Mouse (Mus musculus) MEL (cell line): ENCODE results near the gene Gm49601. TPM values are rescaled to one million over a fixed set of nuclear protein-coding genes. Genes with fewer than 3 reads are reported as not detected.

Source experiments
- DNase-seq: peaks from one replicate; pipeline ENCODE4 v3.0.0; 2011; ENCODE audit warnings: low read depth, low spot score
- H3K27ac ChIP-seq: 2 replicates; pipeline ENCODE4 v1.5.1; 2012; ENCODE audit warnings: low read depth, mild to moderate bottlenecking, control low read depth, low read length, moderate library complexity; ENCODE audit not compliant: control insufficient read depth
- H3K27me3 ChIP-seq, 2 experiments: fragments of 150-350 bp in 1 of 2; sonication (generic) in 1 of 2; 2 replicates each; pipeline ENCODE4 v1.6.1; 2012; ENCODE audit warnings: low read length in 2 of 2, mild to moderate bottlenecking in 2 of 2, improper control_type of control experiment in 1 of 2, moderate library complexity in 1 of 2; ENCODE audit not compliant: insufficient read depth in 2 of 2, control insufficient read depth in 1 of 2
- H3K36me3 ChIP-seq, 2 experiments: 2 replicates each; pipeline ENCODE4 v1.6.1; 2012 to 2014; ENCODE audit warnings: low read length in 2 of 2, improper control_type of control experiment in 1 of 2, inconsistent platforms in 1 of 2, mild to moderate bottlenecking in 1 of 2; ENCODE audit not compliant: insufficient read depth in 2 of 2, control insufficient read depth in 1 of 2
- H3K4me1 ChIP-seq, 2 experiments: fragments of 150-350 bp in 1 of 2; sonication (generic) in 1 of 2; 2 replicates each; pipeline ENCODE4 v1.6.1; 2012; ENCODE audit warnings: low read length in 2 of 2, improper control_type of control experiment in 1 of 2, mild to moderate bottlenecking in 1 of 2; ENCODE audit not compliant: insufficient read depth in 2 of 2, control insufficient read depth in 1 of 2
- H3K4me3 ChIP-seq, 2 experiments: fragments of 150-350 bp in 1 of 2; sonication (generic) in 1 of 2; 2 replicates each; pipeline ENCODE4 v1.5.1; 2012; ENCODE audit warnings: low read depth in 2 of 2, low read length in 2 of 2, mild to moderate bottlenecking in 2 of 2, moderate library complexity in 2 of 2, control low read depth in 1 of 2, improper control_type of control experiment in 1 of 2; ENCODE audit not compliant: control insufficient read depth in 1 of 2, insufficient read depth in 1 of 2
- H3K79me2 ChIP-seq: 2 replicates; pipeline ENCODE4 v1.6.1; 2012; ENCODE audit warnings: mild to moderate bottlenecking, low read length, moderate library complexity; ENCODE audit not compliant: control insufficient read depth, poor library complexity, insufficient read depth
- H3K9ac ChIP-seq: 2 replicates; pipeline ENCODE4 v1.6.1; 2012; ENCODE audit warnings: low read depth, mild to moderate bottlenecking, control low read depth, low read length, moderate library complexity; ENCODE audit not compliant: control insufficient read depth, poor library complexity, severe bottlenecking
- H3K9me3 ChIP-seq: fragments of 150-350 bp; sonication (generic); replicated peaks from 2 replicates; pipeline ENCODE4 v1.6.1; 2012; ENCODE audit warnings: mild to moderate bottlenecking, low read length, improper control_type of control experiment, moderate library complexity; ENCODE audit not compliant: insufficient read depth
- BHLHE40 ChIP-seq: IDR thresholded peaks from 2 replicates; pipeline ENCODE4 v1.6.1; 2012; ENCODE audit warnings: low read depth, mild to moderate bottlenecking, inconsistent platforms, low read length, improper control_type of control experiment, borderline replicate concordance
- CTCF ChIP-seq, 3 experiments: IDR thresholded peaks in 2 of 3; conservative IDR thresholded peaks in 1 of 3; 2 replicates each; pipeline ENCODE4 v1.5.1; 2011 to 2012; ENCODE audit warnings: low read length in 3 of 3, low read depth in 2 of 3, mild to moderate bottlenecking in 2 of 3, improper control_type of control experiment in 1 of 3, inconsistent platforms in 1 of 3, mixed read lengths in 1 of 3, moderate library complexity in 1 of 3; ENCODE audit not compliant: control insufficient read depth in 1 of 3, insufficient read depth in 1 of 3, poor library complexity in 1 of 3, severe bottlenecking in 1 of 3
- EP300 ChIP-seq, 2 experiments: IDR thresholded peaks; 2 replicates each; pipeline ENCODE4 v1.6.1; 2011; ENCODE audit warnings: improper control_type of control experiment in 2 of 2, low read length in 2 of 2, low read depth in 1 of 2, mild to moderate bottlenecking in 1 of 2
- GABPA ChIP-seq: IDR thresholded peaks from 2 replicates; pipeline ENCODE4 v1.6.1; 2012; ENCODE audit warnings: low read depth, mild to moderate bottlenecking, inconsistent platforms, low read length, improper control_type of control experiment, moderate library complexity
- KAT2A ChIP-seq: conservative IDR thresholded peaks from 2 replicates; pipeline ENCODE4 v1.6.1; 2012; ENCODE audit warnings: low read depth, low read length, improper control_type of control experiment, inconsistent platforms
- MAZ ChIP-seq: IDR thresholded peaks from 2 replicates; pipeline ENCODE4 v1.6.1; 2012; ENCODE audit warnings: low read depth, mild to moderate bottlenecking, inconsistent platforms, low read length, improper control_type of control experiment
- POLR2A ChIP-seq, 2 experiments: IDR thresholded peaks; 2 replicates each; pipeline ENCODE4 v1.6.1; 2011 to 2012; ENCODE audit warnings: low read length in 2 of 2, mild to moderate bottlenecking in 2 of 2, control low read depth in 1 of 2, improper control_type of control experiment in 1 of 2, low read depth in 1 of 2, moderate library complexity in 1 of 2; ENCODE audit not compliant: control insufficient read depth in 1 of 2, insufficient read depth in 1 of 2, poor library complexity in 1 of 2
- POLR2AphosphoS2 ChIP-seq: IDR thresholded peaks from 2 replicates; pipeline ENCODE4 v1.6.1; 2011; ENCODE audit warnings: low read length, improper control_type of control experiment
- SIN3A ChIP-seq: IDR thresholded peaks from 2 replicates; pipeline ENCODE4 v1.6.1; 2012; ENCODE audit warnings: low read length, improper control_type of control experiment, inconsistent platforms
- SMC3 ChIP-seq: IDR thresholded peaks from 2 replicates; pipeline ENCODE4 v1.6.1; 2011; ENCODE audit warnings: low read depth, low read length, improper control_type of control experiment
- USF2 ChIP-seq, 2 experiments: IDR thresholded peaks; 2 replicates each; pipeline ENCODE4 v1.6.1; 2011 to 2012; ENCODE audit warnings: improper control_type of control experiment in 2 of 2, low read length in 2 of 2, borderline replicate concordance in 1 of 2, inconsistent platforms in 1 of 2, low read depth in 1 of 2, mild to moderate bottlenecking in 1 of 2; ENCODE audit not compliant: insufficient read depth in 1 of 2
- ZKSCAN1 ChIP-seq: IDR thresholded peaks from 2 replicates; pipeline ENCODE4 v1.6.1; 2012; ENCODE audit warnings: low read depth, mild to moderate bottlenecking, inconsistent platforms, low read length, improper control_type of control experiment, moderate library complexity
- polyA plus RNA-seq, 2 experiments: library from polyadenylated mRNA; stranded (reverse) in 1 of 2; unstranded in 1 of 2; fragments of >175 nt in 1 of 2; fragments of >200 nt in 1 of 2; gene quantifications; 2 replicates each; pipeline versions ENCODE4 v1.2.1 to v1.2.4; 2012; ENCODE audit warnings: low replicate concordance in 2 of 2, low read depth in 1 of 2; ENCODE audit not compliant: insufficient read length in 2 of 2, insufficient read depth in 1 of 2, missing spikeins in 1 of 2
- total RNA-seq: library from RNA; depleted of rRNA; stranded (reverse); fragments of 300-350 nt; gene quantifications from 2 replicates; pipeline ENCODE4 v1.2.3, GENCODE M21; 2012

Gm49601 gene
- total and polyA plus RNA-seq, 3 experiments = 1.5 to 4.6 TPM; not detected in 1

- H3K27ac ChIP-seq = no peak overlapping the region
- no peaks in the 10 kb centered on the region for H3K9me3 ChIP-seq
- H3K36me3 ChIP-seq = no peaks in the 10 kb centered on the region
- H3K9ac ChIP-seq = no peak overlapping the region
- DNase-seq = no peak
- no peaks in the 10 kb centered on the region for H3K4me1 ChIP-seq
- peaks cover 0 to 2% of the 10 kb centered on the region in 2 experiments; a peak in 2 of 4 replicates for H3K27me3 ChIP-seq
- no peaks in the 10 kb centered on the region for H3K79me2 ChIP-seq
- TF ChIP-seq KAT2A (no peak), EP300 (IDR thresholded peaks at IDR 0.05; ENCODE audit: low read depth in 1 of 2, low read length in 2 of 2) (no peak), POLR2A (IDR thresholded peaks at IDR 0.05; ENCODE audit: control insufficient read depth in 1 of 2, insufficient read depth in 1 of 2, low read depth in 1 of 2, low read length in 2 of 2, poor library complexity in 1 of 2) (no peak), CTCF (IDR thresholded peaks at IDR 0.05 in 2 of 3, conservative IDR thresholded peaks at IDR 0.05 in 1 of 3; ENCODE audit: control insufficient read depth in 1 of 3, insufficient read depth in 1 of 3, low read depth in 2 of 3, low read length in 3 of 3, poor library complexity in 1 of 3, severe bottlenecking in 1 of 3) (no peak), BHLHE40 (no peak), SIN3A (no peak), USF2 (IDR thresholded peaks at IDR 0.05; ENCODE audit: borderline replicate concordance in 1 of 2, insufficient read depth in 1 of 2, low read depth in 1 of 2, low read length in 2 of 2) (no peak), POLR2AphosphoS2 (no peak), GABPA (no peak)
- H3K4me3 ChIP-seq = no peak overlapping the region
Measured at GRCm38 (mm10) chr16:18655372-18656098, 29.3 kb upstream of the Gm49601 start.

- no peak overlapping the region for H3K4me3 ChIP-seq
- DNase-seq = no peak
- no peaks in the 10 kb centered on the region for H3K79me2 ChIP-seq
- no peak overlapping the region for H3K9ac ChIP-seq
- no peaks in the 10 kb centered on the region for H3K9me3 ChIP-seq
- H3K4me1 ChIP-seq = no peaks in the 10 kb centered on the region
- H3K27me3 ChIP-seq = peaks cover 0 to 3% of the 10 kb centered on the region in 2 experiments; a peak in 2 of 4 replicates
- TF ChIP-seq CTCF (IDR thresholded peaks at IDR 0.05 in 2 of 3, conservative IDR thresholded peaks at IDR 0.05 in 1 of 3; ENCODE audit: control insufficient read depth in 1 of 3, insufficient read depth in 1 of 3, low read depth in 2 of 3, low read length in 3 of 3, poor library complexity in 1 of 3, severe bottlenecking in 1 of 3) (peak in 1 of 3 experiments; percentile 21; a peak in 1 of 6 replicates), SMC3 (0 out of 2 replicates have a peak, but pooled peaks have one; percentile 13), MAZ (no peak), USF2 (IDR thresholded peaks at IDR 0.05; ENCODE audit: borderline replicate concordance in 1 of 2, insufficient read depth in 1 of 2, low read depth in 1 of 2, low read length in 2 of 2) (no peak), ZKSCAN1 (no peak)
- no peak overlapping the region for H3K27ac ChIP-seq
- H3K36me3 ChIP-seq = no peaks in the 10 kb centered on the region
Measured at GRCm38 (mm10) chr16:18653290-18654160, 27.3 kb upstream of the Gm49601 start.
